Mouse (Mus musculus) limb, embryonic 15.5 days (tissue): ENCODE data around the gene Usp25. TPM values are rescaled to one million over a fixed set of nuclear protein-coding genes. Genes with fewer than 3 reads are reported as not detected.

Experiments used
- ATAC-seq: fragments of 200-750 bp; cut with Nextera tagmentation; 2 replicates; pipeline ENCODE4 v1.8.0; 2017; ENCODE audit warnings: low read depth, moderate TSS enrichment; ENCODE audit not compliant: insufficient number of reproducible peaks, low FRiP score, low TSS enrichment
- H3K27ac ChIP-seq: fragments of 300-500 bp; sonication (generic); 2 replicates; pipeline ENCODE4 v1.5.1; 2015; ENCODE audit warnings: moderate library complexity, mild to moderate bottlenecking, inconsistent platforms
- H3K27me3 ChIP-seq: fragments of 300-500 bp; sonication (generic); 2 replicates; pipeline ENCODE4 v1.6.1; 2015; ENCODE audit warnings: inconsistent platforms
- H3K36me3 ChIP-seq: fragments of 300-500 bp; sonication (generic); 2 replicates; pipeline ENCODE4 v1.6.1; 2015; ENCODE audit warnings: inconsistent platforms
- H3K4me1 ChIP-seq: fragments of 300-500 bp; sonication (generic); 2 replicates; pipeline ENCODE4 v1.6.1; 2015; ENCODE audit warnings: inconsistent platforms
- H3K4me2 ChIP-seq: fragments of 300-500 bp; sonication (generic); 2 replicates; pipeline ENCODE4 v1.6.1; 2015; ENCODE audit warnings: mild to moderate bottlenecking, inconsistent platforms
- H3K4me3 ChIP-seq: fragments of 300-500 bp; sonication (generic); 2 replicates; pipeline ENCODE4 v1.5.1; 2015; ENCODE audit warnings: mild to moderate bottlenecking, inconsistent platforms
- H3K9ac ChIP-seq: fragments of 300-500 bp; sonication (generic); 2 replicates; pipeline ENCODE4 v1.6.1; 2015; ENCODE audit warnings: inconsistent platforms
- H3K9me3 ChIP-seq: fragments of 300-500 bp; sonication (generic); 2 replicates; pipeline ENCODE4 v1.6.1; 2016; ENCODE audit warnings: inconsistent platforms
- WGBS: fragments of 180-500 bp; shearing (Covaris S2); methylation state at CpG from one replicate; pipeline ENCODE4 v1.1.7; 2015; 5-methylcytosine and 5-hydroxymethylcytosine counted together
- polyA plus RNA-seq: library from polyadenylated mRNA; unstranded; fragments of >200 nt; fragmentation: Nextera tagmentation; extraction: Ambion mirVana; gene quantifications from 2 replicates; pipeline ENCODE4 v1.2.1, GENCODE M21; 2015

Usp25 gene
- polyA plus RNA-seq, 1 experiment from 2014 or later, result 21.9 TPM

DNA sequence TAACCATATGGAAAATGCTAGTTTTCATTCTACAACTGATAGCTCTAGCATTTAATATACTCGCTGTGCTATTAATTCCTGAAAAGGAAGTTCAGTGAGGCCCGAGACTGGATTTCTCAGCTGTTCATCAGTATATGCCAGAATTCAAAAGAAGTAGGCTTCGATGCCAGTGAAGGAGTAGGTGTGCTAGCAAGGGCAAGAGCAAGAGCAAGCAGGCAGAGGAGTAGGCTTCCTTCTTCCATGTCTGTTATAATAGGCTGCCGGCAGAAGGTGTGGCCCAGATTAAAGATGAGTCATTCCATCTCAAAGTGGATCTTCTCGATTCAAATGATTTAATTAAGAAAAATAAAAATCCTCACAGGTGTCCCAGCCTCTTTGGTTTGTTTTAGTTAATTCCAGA lies 30.0 kb downstream of the Usp25 start:
- no peak overlapping the region for H3K27ac ChIP-seq
- no peaks in the 10 kb centered on the region for H3K27me3 ChIP-seq
- no peak for ATAC-seq
- H3K36me3 ChIP-seq, result peaks cover 5% of the 10 kb centered on the region; the same call in 1 of the 2 replicates
- no peaks in the 10 kb centered on the region for H3K9me3 ChIP-seq
- no peak overlapping the region for H3K4me2 ChIP-seq
- H3K9ac ChIP-seq, result no peak overlapping the region
- H3K4me1 ChIP-seq, result no peaks in the 10 kb centered on the region
- 68% methylated on average over 5 of the region's 5 CpGs for WGBS
- H3K4me3 ChIP-seq, result no peak overlapping the region

DNA sequence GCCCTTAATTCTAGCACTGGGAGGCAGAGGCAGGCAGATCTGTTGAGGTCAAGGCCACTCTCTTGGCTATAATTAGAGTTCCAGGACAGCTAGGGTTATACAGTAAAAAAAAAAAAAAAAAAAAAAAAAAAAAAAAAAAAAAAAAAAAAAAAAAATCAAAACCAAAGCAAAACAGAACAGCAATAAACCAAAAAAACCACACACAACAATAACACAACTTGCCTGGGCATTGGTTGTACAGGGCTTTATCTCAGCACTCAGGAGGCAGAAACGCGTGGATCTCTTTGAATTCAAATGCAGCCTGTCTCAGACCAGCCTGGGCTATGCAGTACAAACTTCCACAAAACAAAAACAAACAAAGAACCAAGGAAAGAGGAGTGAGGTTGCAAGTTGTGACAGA lies 40.7 kb downstream of the Usp25 start:
- Histone ChIP-seq H3K27me3 (no peaks in the 10 kb centered on the region), H3K4me3 (no peak overlapping the region), H3K36me3 (peaks cover 12% of the 10 kb centered on the region), H3K27ac (no peak overlapping the region), H3K4me1 (no peaks in the 10 kb centered on the region), H3K4me2 (no peak overlapping the region), H3K9ac (no peak overlapping the region), H3K9me3 (no peaks in the 10 kb centered on the region)
- 96% methylated on average over 2 of the region's 2 CpGs for WGBS
- ATAC-seq, result no peak

DNA sequence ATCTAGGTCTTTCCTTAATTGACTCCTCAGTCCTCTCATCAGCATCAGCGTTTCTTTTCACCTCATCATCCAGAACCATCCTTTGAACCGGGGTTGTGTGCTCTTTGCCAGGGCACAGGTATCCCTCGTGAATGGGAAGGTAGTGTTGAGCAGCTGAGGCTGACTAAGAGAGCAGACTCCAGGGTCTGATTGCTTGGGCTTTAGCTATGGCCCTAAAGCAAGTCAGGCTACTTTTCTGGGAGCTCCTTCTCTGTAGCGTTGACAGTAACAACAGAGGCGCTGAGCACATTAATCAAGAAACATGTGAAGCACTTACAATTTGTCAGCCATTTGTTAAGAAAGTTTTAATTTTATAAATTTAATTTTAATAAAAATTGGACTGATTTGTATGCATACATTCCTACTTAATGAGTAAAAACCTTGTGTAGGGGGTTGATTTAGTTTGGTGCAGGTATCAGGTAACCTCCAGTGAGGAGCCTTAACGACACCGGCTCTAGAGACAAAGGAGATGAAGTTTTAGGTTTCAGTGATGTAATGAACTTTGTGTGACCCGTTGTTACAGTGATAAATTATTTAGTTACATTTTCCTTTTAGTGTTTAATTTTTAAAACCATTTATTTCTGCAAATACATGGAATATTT lies 42.1 kb downstream of the Usp25 start:
- WGBS, result 62% methylated on average over 8 of the region's 8 CpGs
- Histone ChIP-seq H3K4me2 (no peak overlapping the region), H3K27me3 (no peaks in the 10 kb centered on the region), H3K4me1 (no peaks in the 10 kb centered on the region), H3K9ac (no peak overlapping the region), H3K27ac (no peak overlapping the region), H3K4me3 (no peak overlapping the region), H3K36me3 (peaks cover 14% of the 10 kb centered on the region), H3K9me3 (no peaks in the 10 kb centered on the region)
- ATAC-seq, result no peak

DNA sequence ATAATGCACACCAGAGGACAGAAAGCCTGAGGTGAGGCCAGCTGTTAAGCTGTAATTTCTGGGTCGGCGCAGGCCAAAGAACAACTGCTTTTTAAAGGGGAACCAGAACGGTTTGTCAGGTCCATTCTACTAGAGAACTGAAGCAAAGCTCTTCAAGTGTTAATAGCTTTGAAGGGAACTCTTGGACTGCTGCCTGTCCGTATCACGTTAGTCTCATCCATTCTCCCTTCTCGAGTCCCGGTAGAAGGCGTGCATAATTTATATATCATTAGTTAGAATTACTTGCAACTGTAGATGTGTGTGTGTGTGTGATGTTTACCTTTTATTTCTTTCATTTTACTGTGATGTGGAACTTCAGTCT lies 42.6 kb downstream of the Usp25 start:
- H3K9me3 ChIP-seq, result no peaks in the 10 kb centered on the region
- no peak for ATAC-seq
- H3K27me3 ChIP-seq, result no peaks in the 10 kb centered on the region
- H3K9ac ChIP-seq, result no peak overlapping the region
- no peak overlapping the region for H3K4me2 ChIP-seq
- H3K36me3 ChIP-seq, result peaks cover 17% of the 10 kb centered on the region
- H3K27ac ChIP-seq, result no peak overlapping the region
- H3K4me3 ChIP-seq, result no peak overlapping the region
- WGBS, result 68% methylated on average over 8 of the region's 8 CpGs
- H3K4me1 ChIP-seq, result no peaks in the 10 kb centered on the region

DNA sequence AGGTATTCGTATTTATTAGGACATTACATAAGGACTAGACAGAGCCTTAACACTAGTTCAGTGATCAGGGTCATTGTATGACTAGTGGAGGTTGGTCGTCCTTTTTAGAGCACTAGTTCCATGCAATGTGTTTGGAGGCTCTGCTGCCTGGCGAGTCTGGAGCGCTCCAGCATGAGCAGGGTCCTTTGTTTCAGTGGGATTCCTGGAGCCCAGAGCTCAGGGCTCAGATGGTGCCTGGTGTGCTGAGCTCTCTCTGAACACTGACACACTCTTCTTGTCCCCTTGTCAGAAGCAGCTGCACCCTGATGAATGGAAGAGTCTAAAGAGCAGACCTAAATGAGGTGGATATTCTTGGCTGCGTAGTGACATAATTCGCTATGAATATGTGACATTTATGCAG lies 45.1 kb downstream of the Usp25 start:
- peaks cover 15% of the 10 kb centered on the region for H3K36me3 ChIP-seq
- H3K4me3 ChIP-seq, result no peak overlapping the region
- ATAC-seq, result no peak
- no peaks in the 10 kb centered on the region for H3K27me3 ChIP-seq
- H3K4me1 ChIP-seq, result no peaks in the 10 kb centered on the region
- H3K27ac ChIP-seq, result no peak overlapping the region
- no peak overlapping the region for H3K9ac ChIP-seq
- no peak overlapping the region for H3K4me2 ChIP-seq
- 86% methylated on average over 6 of the region's 6 CpGs for WGBS
- no peaks in the 10 kb centered on the region for H3K9me3 ChIP-seq

DNA sequence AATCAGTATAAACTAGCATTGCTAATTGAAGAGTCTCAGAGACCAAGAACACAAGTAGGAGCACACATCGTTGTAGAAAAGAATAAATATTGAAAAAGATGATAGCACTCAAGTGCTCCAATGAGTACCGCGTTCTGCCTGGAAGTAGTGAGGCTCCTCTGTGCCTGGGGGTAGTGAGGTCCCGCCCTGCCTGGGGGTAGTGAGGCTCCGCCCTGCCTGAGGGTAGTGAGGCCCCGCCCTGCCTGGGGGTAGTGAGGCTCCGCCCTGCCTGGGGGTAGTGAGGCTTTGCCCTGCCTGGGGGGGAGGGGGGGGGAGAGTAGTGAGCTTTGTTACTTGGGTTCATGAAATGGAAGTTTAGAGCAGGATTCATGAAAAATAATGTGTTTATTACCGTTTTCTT lies 46.7 kb downstream of the Usp25 start:
- 84% methylated on average over 8 of the region's 8 CpGs for WGBS
- H3K4me3 ChIP-seq, result no peak overlapping the region
- H3K9me3 ChIP-seq, result no peaks in the 10 kb centered on the region
- no peak for ATAC-seq
- H3K36me3 ChIP-seq, result peaks cover 20% of the 10 kb centered on the region
- no peak overlapping the region for H3K27ac ChIP-seq
- no peak overlapping the region for H3K4me2 ChIP-seq
- H3K9ac ChIP-seq, result no peak overlapping the region
- H3K27me3 ChIP-seq, result no peaks in the 10 kb centered on the region
- H3K4me1 ChIP-seq, result no peaks in the 10 kb centered on the region

DNA sequence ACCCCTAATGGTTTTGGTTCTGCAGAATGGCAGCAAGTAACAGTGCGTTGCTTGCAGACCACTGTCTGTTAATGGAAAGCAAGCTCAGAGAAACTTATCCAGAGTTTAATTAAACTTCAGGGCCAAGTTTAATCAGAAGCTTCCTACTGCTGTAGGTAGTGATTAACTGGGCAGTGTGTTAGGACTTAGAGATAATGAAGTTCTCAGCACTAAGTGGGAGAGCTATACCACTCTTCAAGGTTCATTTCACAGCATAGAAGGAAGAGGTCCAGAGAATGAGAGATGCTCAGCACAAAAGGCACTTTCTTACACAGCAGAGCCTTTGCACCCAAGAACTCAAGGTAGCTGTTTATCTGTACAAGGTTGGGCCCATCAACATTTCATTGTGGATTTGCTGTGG lies 50.4 kb downstream of the Usp25 start:
- H3K27me3 ChIP-seq, result no peaks in the 10 kb centered on the region
- no peaks in the 10 kb centered on the region for H3K9me3 ChIP-seq
- WGBS, result 90% methylated on average over 1 of the region's 1 CpGs
- no peak overlapping the region for H3K27ac ChIP-seq
- H3K4me3 ChIP-seq, result no peak overlapping the region
- no peak for ATAC-seq
- no peaks in the 10 kb centered on the region for H3K4me1 ChIP-seq
- no peak overlapping the region for H3K9ac ChIP-seq
- no peak overlapping the region for H3K4me2 ChIP-seq
- H3K36me3 ChIP-seq, result peaks cover 32% of the 10 kb centered on the region

DNA sequence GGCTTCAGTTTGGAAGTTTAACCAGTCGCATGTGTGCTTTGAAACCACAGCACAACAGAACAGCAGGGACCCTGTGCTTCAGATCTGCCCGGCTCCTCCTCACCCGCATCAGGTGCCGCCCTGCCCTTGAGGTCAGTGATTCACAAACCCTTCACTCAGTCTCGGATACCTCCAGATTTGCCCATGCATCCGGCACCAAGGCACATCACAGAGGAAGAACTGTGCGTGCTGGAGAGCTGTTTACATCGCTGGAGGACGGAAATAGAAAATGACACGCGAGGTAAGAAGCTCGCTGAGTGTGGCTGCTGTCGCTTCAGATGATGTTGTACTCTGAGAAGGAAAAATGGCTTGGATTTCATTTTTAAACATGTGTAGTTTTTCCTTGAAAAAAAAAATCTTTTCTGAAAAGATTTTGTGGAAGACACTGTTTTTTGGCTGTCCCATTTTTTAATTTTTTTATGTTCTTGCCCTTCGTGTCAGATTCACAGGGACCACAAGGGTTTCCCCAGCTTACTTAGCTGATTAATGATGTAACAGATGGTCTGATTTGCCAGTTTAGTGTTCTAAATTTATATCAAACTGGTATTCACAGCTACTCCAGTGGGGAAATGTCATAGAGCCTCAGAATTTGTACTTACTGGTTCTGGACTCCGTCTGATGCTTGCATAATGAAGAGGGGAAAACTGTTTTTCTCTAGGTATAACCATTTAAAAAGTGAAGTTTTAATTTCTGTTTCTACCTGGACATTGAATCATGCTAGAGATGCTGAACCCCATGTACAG lies 63.6 kb downstream of the Usp25 start:
- H3K4me1 ChIP-seq, result no peaks in the 10 kb centered on the region
- H3K36me3 ChIP-seq, result peaks cover 35% of the 10 kb centered on the region
- no peak overlapping the region for H3K27ac ChIP-seq
- no peak overlapping the region for H3K4me2 ChIP-seq
- 84% methylated on average over 15 of the region's 15 CpGs for WGBS
- H3K27me3 ChIP-seq, result no peaks in the 10 kb centered on the region
- no peak overlapping the region for H3K4me3 ChIP-seq
- no peak for ATAC-seq
- no peaks in the 10 kb centered on the region for H3K9me3 ChIP-seq
- no peak overlapping the region for H3K9ac ChIP-seq

DNA sequence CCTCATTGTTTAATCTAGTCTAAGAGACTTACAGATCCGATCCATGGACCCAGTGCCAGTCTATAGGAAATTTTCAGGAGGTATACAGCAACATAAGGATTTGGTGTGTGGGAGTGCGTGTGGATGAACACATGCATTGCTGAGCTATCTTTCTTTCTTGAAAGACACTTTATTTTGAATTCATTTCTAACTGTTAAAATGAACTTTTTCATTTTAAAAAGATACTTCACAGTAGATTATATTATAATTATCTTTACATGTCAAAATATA lies 64.2 kb downstream of the Usp25 start:
- Histone ChIP-seq H3K4me3 (no peak overlapping the region), H3K27ac (no peak overlapping the region), H3K27me3 (no peaks in the 10 kb centered on the region), H3K4me1 (no peaks in the 10 kb centered on the region), H3K36me3 (peaks cover 31% of the 10 kb centered on the region), H3K4me2 (no peak overlapping the region), H3K9ac (no peak overlapping the region), H3K9me3 (no peaks in the 10 kb centered on the region)
- WGBS, result 93% methylated on average over 2 of the region's 2 CpGs
- no peak for ATAC-seq

DNA sequence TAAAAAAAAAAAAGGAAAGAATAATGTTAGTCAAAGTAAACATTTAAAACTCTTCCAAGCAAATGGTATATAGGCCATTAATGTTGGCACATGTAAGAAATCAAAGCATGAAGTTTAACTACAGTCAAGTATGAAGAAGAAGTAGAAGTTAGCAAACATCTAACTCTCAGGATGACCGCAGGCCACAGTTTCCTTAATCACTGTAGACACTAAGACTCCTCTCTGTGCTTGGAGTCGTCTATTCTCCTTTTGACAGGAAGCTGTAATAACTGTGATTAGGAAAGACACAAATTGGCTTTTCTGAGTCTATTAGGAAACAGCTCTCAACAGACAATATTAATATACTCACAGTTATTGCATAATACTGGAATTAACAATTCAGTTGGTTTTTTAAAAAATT lies 70.6 kb downstream of the Usp25 start:
- Histone ChIP-seq H3K27ac (no peak overlapping the region), H3K36me3 (peaks cover 28% of the 10 kb centered on the region), H3K4me3 (no peak overlapping the region), H3K9me3 (no peaks in the 10 kb centered on the region), H3K9ac (no peak overlapping the region), H3K4me1 (no peaks in the 10 kb centered on the region), H3K4me2 (no peak overlapping the region), H3K27me3 (no peaks in the 10 kb centered on the region)
- 71% methylated on average over 2 of the region's 2 CpGs for WGBS
- no peak for ATAC-seq

DNA sequence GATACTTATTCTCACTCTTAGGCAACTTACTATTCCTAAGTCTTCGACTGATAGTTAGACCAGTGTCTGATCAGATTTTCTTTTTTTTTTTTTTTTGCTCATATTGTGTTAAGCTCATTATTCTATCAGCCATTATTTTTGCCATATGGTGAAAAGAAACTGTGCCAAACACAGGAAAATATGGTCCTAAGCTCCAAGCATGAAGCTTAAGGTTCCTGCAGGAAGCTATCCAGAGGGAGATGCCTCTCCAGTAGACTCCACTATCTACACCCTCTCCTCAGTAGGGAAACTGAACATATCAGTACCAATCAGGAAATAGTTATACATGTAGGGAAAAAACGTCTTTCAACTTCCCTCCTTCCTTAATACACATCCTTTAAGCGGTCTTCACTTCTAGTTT lies 76.3 kb downstream of the Usp25 start:
- Histone ChIP-seq H3K27me3 (no peaks in the 10 kb centered on the region), H3K9me3 (no peaks in the 10 kb centered on the region), H3K4me3 (no peak overlapping the region), H3K36me3 (peaks cover 13% of the 10 kb centered on the region), H3K27ac (no peak overlapping the region), H3K4me1 (no peaks in the 10 kb centered on the region), H3K9ac (no peak overlapping the region), H3K4me2 (no peak overlapping the region)
- WGBS, result 86% methylated on average over 3 of the region's 3 CpGs
- ATAC-seq, result no peak

DNA sequence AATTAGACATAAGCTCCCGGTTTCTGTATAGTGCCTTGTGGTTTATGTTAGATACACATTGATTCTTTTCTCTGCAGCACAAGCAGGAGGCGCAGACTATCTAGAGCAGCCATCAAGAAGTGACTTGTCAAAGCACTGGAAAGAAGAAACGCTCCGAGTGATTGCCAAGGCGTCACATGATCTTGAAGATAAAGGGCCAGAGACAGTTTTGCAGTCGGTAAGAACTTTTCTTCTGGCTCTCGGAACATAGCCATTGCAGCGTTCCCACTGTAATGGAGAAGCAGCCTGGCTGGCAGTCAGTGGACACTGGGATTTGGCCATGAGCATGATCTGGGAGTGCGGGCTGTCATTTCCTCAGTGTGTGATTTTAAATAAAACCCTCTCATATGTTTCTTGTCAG lies 80.0 kb downstream of the Usp25 start:
- H3K4me3 ChIP-seq, result no peak overlapping the region
- no peaks in the 10 kb centered on the region for H3K27me3 ChIP-seq
- no peak overlapping the region for H3K9ac ChIP-seq
- H3K36me3 ChIP-seq, result peaks cover 15% of the 10 kb centered on the region
- WGBS, result 75% methylated on average over 9 of the region's 9 CpGs
- H3K9me3 ChIP-seq, result no peaks in the 10 kb centered on the region
- H3K4me2 ChIP-seq, result no peak overlapping the region
- ATAC-seq, result no peak
- H3K27ac ChIP-seq, result no peak overlapping the region
- no peaks in the 10 kb centered on the region for H3K4me1 ChIP-seq
